Mouse (Mus musculus) left cerebral cortex, adult 6 months (tissue): Measurements from ENCODE around the gene Taf12. TPM values are rescaled to one million over a fixed set of nuclear protein-coding genes. Genes with fewer than 3 reads are reported as not detected.

Experiments used
- long read RNA-seq, 2 experiments: library from polyadenylated mRNA; unstranded; transcript quantifications; one replicate each; pipeline ENCODE4 v2.0.0; 2019 to 2020
- polyA plus RNA-seq: library from polyadenylated mRNA; unstranded; fragments of <200 nt; fragmentation: Nextera tagmentation; gene quantifications from 2 replicates; pipeline ENCODE4 v1.2.3, GENCODE M21; 2021

Gene Taf12
- polyA plus RNA-seq, result 29.4 and 31.9 TPM in 2 replicates
- long read RNA-seq, experiment 1, transcript Taf12-201 (6 exons, 3,787 nt), result major isoform, 89 of 100 reads
- long read RNA-seq, experiment 1, partial matches to known transcripts, result 1 of 100 reads
- long read RNA-seq, experiment 1, other reads (novel, unspliced or antisense), result 10 of 100 reads
- long read RNA-seq, experiment 2, transcript Taf12-201 (6 exons, 3,787 nt), result major isoform, 39 of 51 reads
- long read RNA-seq, experiment 2, partial matches to known transcripts, result 5 of 51 reads
- long read RNA-seq, experiment 2, other reads (novel, unspliced or antisense), result 7 of 51 reads

DNA sequence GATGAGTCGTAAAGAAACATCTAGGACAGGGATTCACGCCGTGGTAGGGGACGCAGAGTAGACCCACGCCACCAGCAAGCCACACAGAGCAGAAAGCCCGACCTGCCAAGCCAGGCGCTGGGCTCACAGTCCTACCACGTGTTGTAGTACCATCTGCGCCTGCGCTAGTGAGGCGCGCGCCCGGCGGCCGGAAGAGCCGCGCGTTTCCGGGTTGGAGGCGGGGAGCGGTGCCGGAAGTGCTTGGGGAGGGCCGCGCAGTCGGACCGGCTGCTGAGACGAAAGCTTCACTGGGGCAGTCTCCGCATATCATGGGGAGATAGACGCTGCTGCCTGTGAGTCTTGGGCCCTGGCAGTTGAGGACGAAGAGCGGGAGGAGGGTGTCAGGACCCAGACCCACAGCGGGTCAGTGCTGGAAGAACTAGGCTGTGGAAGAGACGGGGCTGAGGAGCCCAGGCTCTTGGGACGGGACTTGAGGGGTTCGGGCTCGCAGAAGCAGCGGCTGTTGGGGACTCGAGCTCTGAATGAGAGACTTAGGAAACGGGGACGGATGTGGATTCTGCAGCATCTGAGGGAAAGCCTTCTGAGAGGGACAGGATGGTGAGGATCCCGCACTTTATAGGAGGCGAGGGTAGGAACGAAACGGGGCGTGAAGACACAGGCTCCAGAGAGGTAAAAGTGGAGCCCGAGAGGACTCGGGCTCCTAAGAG, at the start of gene Taf12:
Taf12 (plus strand) TSS at position 220 of the 707 bp plus-strand sequence.

DNA sequence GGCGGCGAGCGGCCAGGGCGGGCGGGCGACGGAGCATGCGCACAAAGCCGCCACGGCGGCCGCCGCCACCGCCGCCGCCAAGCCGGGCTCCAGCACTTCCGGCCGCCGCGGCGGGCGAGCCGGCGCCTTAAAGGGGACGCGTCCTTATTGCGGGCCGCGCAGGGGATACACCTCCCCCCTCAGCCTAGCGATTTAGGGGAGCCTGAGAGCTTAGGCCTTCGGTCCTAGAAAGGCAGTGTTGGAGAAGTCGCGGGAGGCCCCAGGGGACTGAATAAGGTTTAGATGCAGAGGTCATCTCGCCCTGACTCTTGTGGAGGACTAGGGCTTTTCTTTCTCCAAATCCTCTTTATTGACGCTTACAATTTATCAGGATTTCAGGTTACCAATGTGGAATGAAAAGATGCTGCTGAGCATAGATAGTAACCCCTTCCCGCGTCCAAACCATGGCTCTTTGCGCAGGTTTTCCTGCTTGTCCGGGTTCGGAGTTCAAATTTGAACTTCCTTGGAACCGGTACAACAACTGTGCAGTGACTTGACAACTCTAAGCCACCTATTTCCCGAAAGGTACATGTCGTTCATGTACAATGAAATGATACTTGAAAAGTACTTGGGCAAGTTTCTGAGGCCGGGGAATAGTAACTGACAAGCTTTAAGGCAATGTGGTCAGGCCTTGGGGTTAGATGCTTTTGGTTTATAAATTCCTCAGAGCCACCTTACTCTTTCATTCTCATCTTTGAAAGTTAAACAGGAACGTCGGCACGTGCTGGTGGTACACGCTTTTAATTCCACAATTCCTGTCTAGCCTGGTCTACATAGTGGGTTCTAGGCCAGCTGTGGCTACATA, 12.4 kb upstream of the Taf12 start, which contains the start of gene Gmeb1:
Gmeb1 (minus strand) TSS at position 89 of the 844 bp plus-strand sequence.

DNA sequence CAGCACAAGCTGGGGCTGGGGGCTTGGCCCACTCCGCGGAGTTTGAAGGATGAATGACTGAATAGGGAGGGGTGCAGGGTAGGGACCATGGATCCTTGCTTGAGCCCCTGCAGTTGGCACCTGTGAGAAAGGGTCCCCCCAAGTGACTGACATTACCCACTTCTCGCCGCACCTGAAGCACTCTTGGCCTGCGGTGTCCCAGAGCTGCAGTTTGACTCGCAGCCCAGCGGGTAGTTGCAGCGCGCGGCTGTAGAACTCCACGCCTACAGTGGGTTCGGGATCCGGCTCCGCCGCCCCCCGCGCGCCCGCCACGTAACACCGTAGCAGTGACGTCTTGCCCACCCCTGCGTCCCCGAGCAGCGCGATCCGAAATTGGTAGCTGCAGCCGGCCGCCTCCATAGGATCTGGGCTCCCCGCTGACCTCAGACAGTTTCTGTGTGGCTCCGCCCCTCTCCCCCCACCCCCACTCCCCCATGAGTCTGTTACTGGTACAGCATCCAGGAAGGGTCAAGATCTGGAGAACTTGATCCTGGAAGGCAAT, 28.8 kb downstream of the Taf12 start, which contains the start of gene Rab42:
Rab42 (minus strand) TSS at position 447 of the 541 bp plus-strand sequence.

DNA sequence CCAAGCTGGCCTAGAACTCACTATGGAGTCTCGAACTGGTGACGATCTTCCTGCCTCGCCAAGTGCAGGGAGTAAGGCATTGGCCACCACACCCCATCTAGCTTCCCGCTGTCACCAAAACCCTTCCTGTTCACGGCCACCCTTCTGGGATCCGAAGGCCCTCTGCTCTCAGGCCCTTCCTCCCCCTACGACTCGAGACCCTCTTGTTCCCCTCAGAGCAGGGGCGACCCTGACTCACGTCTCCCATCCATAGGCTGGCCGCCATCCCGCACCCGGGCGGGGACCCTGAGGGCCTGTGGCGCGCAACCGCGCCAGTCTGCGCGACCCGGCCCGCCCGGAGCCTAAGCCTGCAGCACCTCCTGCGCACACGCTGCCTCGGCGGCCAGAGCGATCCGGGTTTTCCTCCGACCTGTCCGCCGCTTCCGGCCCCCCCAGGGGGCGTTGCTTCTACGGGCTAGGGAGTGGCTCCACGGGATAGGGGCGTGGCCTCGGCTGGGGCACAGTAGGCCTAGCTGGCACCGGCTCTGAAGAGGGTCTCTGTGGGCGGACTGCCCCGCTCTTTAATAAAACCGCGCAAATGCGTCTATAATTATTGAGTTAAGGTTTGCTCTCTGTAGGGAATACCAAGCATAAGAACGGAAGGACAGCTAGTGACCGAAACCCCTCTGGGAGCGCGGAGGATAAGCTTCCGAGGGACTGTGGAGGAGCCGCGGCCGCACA, 55.1 kb downstream of the Taf12 start, which contains the start of gene Trnau1ap:
Trnau1ap (minus strand) TSS at position 424 of the 720 bp plus-strand sequence.

Other genes with a start within 250 kb of the Taf12 start
- 0.13 and 0.21 TPM in 2 replicates for gene Gm10300, start 199.7 kb upstream of the Taf12 start, polyA plus RNA-seq
- gene Epb41, start 199.1 kb upstream of the Taf12 start, polyA plus RNA-seq, result 5.7 and 7.3 TPM in 2 replicates
- 1.4 and 2.2 TPM in 2 replicates for gene Oprd1, start 129.9 kb upstream of the Taf12 start, polyA plus RNA-seq
- 39.7 and 47.6 TPM in 2 replicates for gene Ythdf2, start 62.1 kb upstream of the Taf12 start, polyA plus RNA-seq
- gene Gmeb1, start 12.8 kb upstream of the Taf12 start, polyA plus RNA-seq, result 8.7 and 17.9 TPM in 2 replicates
- 7.7 and 7.9 TPM in 2 replicates for gene Rab42, start 29.0 kb downstream of the Taf12 start, polyA plus RNA-seq
- 47.1 and 59.3 TPM in 2 replicates for gene Trnau1ap, start 55.2 kb downstream of the Taf12 start, polyA plus RNA-seq
- gene Rcc1, start 79.2 kb downstream of the Taf12 start, polyA plus RNA-seq, result 6.4 and 7.5 TPM in 2 replicates
- gene Phactr4, start 148.1 kb downstream of the Taf12 start, polyA plus RNA-seq, result 1.5 and 3.7 TPM in 2 replicates
- 4.9 and 6.2 TPM in 2 replicates for gene Med18, start 189.5 kb downstream of the Taf12 start, polyA plus RNA-seq
- 6.4 and 6.9 TPM in 2 replicates for gene Sesn2, start 236.1 kb downstream of the Taf12 start, polyA plus RNA-seq